Mouse (Mus musculus) liver, embryonic 14.5 days (tissue): ENCODE data around the gene Fam89b.

Experiments
- CTCF ChIP-seq: IDR thresholded peaks from 2 replicates; pipeline ENCODE4 v1.5.1; 2016; ENCODE audit warnings: antibody characterized with exemption, low read depth, control low read depth
- EP300 ChIP-seq: IDR thresholded peaks from 2 replicates; pipeline ENCODE4 v1.6.1; 2016; ENCODE audit warnings: antibody characterized with exemption, low read depth

DNA sequence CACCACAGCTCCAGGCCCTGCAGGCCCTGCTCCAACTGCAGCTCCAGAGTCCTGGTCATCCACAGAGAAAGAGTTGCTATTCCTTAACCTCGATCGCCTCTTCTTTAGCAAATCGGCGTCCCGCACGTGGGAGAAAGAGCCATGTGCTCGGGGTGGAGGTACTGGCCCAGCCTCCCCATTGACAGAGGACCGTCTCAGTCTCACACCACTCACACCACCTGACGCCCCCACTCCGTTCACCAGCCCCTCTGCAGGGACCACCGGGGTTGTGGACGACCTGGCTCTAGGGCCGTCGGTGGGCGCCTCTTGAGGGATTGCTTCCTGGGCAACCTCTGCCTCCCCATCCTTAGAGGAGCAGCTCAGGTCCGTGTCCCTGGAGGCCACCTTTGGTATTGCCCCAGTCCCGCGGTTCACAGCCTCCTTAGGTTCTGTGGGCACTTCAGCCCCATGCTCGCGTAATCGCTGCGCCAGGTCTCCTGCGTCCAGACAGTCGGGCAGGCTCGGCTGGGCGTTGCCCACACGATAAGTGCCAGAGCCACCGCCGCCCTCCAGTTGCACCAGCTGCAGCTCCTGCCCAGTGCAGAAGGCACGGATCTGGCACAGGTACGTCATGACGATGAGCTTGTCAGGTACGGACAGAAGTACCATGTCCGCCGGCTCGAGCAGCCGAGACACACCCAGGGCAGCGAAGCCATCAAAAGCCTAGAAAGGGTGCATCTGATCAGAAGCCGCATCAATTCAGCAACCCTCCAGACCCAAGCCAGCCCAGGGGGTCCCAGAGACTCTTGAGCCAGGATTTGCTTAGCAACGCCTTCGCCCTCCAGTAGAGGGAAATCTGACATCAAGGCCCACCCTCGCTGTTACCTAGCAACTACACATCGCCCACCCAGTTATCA lies 13.4 kb downstream of the Fam89b start:
- TF ChIP-seq CTCF (peak; percentile 68), EP300 (no peak)
